Mouse (Mus musculus): ENCODE data around the gene Tmem50a. TPM values are rescaled to one million over a fixed set of nuclear protein-coding genes. Genes with fewer than 3 reads are reported as not detected.

Gene Tmem50a
- polyA plus RNA-seq, 1 experiment from 2014 or later = 114 TPM

- peaks cover 12% of the 10 kb centered on the region for H3K4me1 ChIP-seq (replicated peaks; ENCODE audit: control insufficient read depth, insufficient read depth, low read length)
- H3K9me3 ChIP-seq (ENCODE audit: control insufficient read depth, low read length) = no peaks in the 10 kb centered on the region
- DNase-seq (ENCODE audit: low spot score) (no peak), ATAC-seq (replicated peaks; ENCODE audit: low FRiP score) (no peak)
- no peak overlapping the region for H3K27ac ChIP-seq (ENCODE audit: low read depth, low read length)
- H3K36me3 ChIP-seq (ENCODE audit: control insufficient read depth, insufficient read depth, low read length) = peaks cover 11% of the 10 kb centered on the region
- H3K9ac ChIP-seq (ENCODE audit: low read length) = no peak overlapping the region
- H3K4me3 ChIP-seq (ENCODE audit: low read depth, low read length) = no peak overlapping the region
- WGBS = 71% methylated on average over 5 of the region's 5 CpGs
- H3K27me3 ChIP-seq (ENCODE audit: control insufficient read depth, insufficient read depth, low read length) = no peaks in the 10 kb centered on the region
- no peak overlapping the region for H3K4me2 ChIP-seq (ENCODE audit: low read depth, low read length, severe bottlenecking)
These were observed 13.1 kb upstream of the Tmem50a start for GRCm38 (mm10) chr4:134927815-134928463.

DNA sequence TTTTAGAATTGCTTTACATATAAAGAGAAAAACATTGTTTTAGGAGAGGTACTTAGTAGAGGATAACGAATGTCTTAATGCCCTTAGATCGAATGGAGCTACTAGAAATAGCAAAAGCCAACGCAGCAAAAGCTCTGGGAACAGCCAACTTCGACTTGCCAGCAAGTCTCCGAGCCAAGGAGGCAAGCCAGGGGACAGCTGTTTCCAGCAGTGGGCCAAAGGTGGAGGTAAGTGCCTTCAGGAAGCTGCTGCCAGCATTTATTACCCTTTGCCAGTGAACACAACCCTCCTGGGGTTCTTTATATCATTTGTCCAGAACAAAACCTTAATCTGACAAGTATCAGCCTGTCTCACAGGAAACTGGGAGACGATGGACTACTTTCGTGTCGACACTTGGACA is 10.4 kb upstream of the Tmem50a start:
- H3K9me3 ChIP-seq (ENCODE audit: control insufficient read depth, low read length) = no peaks in the 10 kb centered on the region
- WGBS = 86% methylated on average over 8 of the region's 8 CpGs
- peaks cover 11% of the 10 kb centered on the region for H3K36me3 ChIP-seq (ENCODE audit: control insufficient read depth, insufficient read depth, low read length)
- H3K27me3 ChIP-seq (ENCODE audit: control insufficient read depth, insufficient read depth, low read length) = no peaks in the 10 kb centered on the region
- no peak overlapping the region for H3K27ac ChIP-seq (ENCODE audit: low read depth, low read length)
- DNase-seq (ENCODE audit: low spot score) = no peak
- H3K4me3 ChIP-seq (ENCODE audit: low read depth, low read length) = peak overlapping the region; percentile 20; the same call in 1 of the 2 replicates
- no peak overlapping the region for H3K9ac ChIP-seq (ENCODE audit: low read length)
- peak overlapping the region; percentile 88; the same call in 1 of the 2 replicates for H3K4me2 ChIP-seq (ENCODE audit: low read depth, low read length, severe bottlenecking)
- H3K4me1 ChIP-seq (replicated peaks; ENCODE audit: control insufficient read depth, insufficient read depth, low read length) = peaks cover 9% of the 10 kb centered on the region
- no peak for ATAC-seq (replicated peaks; ENCODE audit: low FRiP score)

DNA sequence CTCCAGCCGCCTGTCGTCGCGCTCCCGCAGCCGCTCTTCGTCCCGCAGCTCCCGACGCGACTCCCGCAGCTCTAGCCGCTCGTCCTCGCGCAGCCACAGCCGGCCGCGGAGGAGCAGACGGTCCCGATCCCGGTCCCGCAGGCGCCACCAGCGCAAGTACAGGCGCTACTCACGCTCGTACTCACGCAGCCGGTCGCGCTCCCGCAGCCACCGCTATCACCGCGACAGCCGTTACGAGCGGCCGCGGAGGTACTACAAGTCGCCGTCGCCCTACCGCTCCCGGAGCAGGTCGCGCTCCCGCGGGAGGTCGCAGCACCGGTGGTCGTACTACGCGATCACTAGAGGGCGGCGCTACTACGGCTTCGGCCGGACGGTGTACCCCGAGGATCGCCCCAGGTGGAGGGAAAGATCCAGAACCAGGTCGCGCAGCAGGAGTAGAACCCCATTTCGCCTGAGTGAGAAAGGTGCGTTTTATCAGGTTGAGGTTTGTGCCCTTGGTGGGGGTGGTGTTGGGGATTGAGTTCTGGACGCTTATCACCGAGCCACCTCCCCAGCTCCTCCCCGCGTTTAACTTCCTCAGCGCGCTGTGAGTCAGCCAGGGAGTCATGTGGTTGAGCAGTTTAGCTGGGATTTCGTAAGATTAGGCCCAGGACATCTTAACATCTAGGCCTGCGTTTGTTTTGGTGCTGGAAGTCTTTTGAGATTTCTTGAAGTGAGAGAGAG is 9.4 kb upstream of the Tmem50a start:
- H3K27me3 ChIP-seq (ENCODE audit: control insufficient read depth, insufficient read depth, low read length) = no peaks in the 10 kb centered on the region
- H3K4me2 ChIP-seq (ENCODE audit: low read depth, low read length, severe bottlenecking) = peak overlapping the region; percentile 88
- H3K4me1 ChIP-seq (replicated peaks; ENCODE audit: control insufficient read depth, insufficient read depth, low read length) = peaks cover 9% of the 10 kb centered on the region
- H3K36me3 ChIP-seq (ENCODE audit: control insufficient read depth, insufficient read depth, low read length) = peaks cover 11% of the 10 kb centered on the region
- peak overlapping the region; percentile 96 for H3K9ac ChIP-seq (ENCODE audit: low read length)
- ATAC-seq (replicated peaks; ENCODE audit: low FRiP score) (peak; percentile 21; the same call in 1 of the 2 replicates), DNase-seq (ENCODE audit: low spot score) (peak; percentile 79)
- H3K4me3 ChIP-seq (ENCODE audit: low read depth, low read length) = peak overlapping the region; percentile 99
- peak overlapping the region; percentile 88 for H3K27ac ChIP-seq (ENCODE audit: low read depth, low read length)
- H3K9me3 ChIP-seq (ENCODE audit: control insufficient read depth, low read length) = no peaks in the 10 kb centered on the region
- under 1% methylated on average over 74 of the region's 75 CpGs for WGBS

DNA sequence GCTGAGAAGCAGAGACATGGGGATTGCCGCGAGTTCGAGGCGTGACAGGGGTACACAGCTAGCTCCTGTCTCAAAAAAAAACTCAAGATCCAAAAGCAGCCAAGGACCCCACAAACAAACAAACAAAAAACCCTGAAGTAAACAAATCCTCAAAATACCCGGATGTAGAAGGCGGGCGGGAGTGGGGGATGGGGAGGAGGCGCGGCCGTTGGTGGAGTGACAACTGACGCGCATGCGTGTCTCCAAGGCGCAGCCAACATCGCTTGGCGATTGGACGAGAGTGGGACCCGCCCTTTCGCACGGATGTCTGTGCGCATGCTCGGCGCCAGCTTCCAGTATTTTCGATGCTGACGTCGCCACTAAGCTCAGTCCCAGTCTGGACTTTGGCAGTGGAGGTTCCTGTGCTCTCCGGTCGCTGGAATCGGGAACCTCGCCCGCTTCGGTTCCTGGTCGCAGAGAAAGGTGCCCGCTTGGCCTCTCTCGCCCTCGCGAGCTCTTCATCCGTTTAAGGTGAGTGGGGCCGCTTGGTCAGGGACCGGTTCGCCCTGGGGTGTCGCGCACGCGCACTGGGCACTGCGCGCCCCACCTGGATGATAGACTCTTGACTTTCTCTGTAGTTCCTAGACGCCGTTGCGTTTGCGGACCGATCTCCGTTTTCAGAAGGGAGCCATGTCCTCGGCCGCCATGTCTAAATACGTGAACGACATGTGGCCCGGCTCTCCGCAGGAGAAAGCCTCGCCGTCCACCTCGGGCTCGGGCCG is 8.6 kb upstream of the Tmem50a start, which contains the start of gene Rsrp1:
Rsrp1 (plus strand) TSS at position 335 of the 761 bp plus-strand sequence.
- Histone ChIP-seq H3K9me3 (ENCODE audit: control insufficient read depth, low read length) (no peaks in the 10 kb centered on the region), H3K4me3 (ENCODE audit: low read depth, low read length) (peak within 1 kb of the TSS; percentile 99), H3K4me1 (replicated peaks; ENCODE audit: control insufficient read depth, insufficient read depth, low read length) (peaks cover 9% of the 10 kb centered on the region), H3K9ac (ENCODE audit: low read length) (peak within 1 kb of the TSS; percentile 96), H3K36me3 (ENCODE audit: control insufficient read depth, insufficient read depth, low read length) (peaks cover 11% of the 10 kb centered on the region), H3K27me3 (ENCODE audit: control insufficient read depth, insufficient read depth, low read length) (no peaks in the 10 kb centered on the region), H3K4me2 (ENCODE audit: low read depth, low read length, severe bottlenecking) (peak within 1 kb of the TSS; percentile 88), H3K27ac (ENCODE audit: low read depth, low read length) (peak within 1 kb of the TSS; percentile 88)
- DNase-seq (ENCODE audit: low spot score) (peak; percentile 99), ATAC-seq (replicated peaks; ENCODE audit: low FRiP score) (peak; percentile 96)
- WGBS = under 1% methylated on average over 64 of the region's 64 CpGs

- under 1% methylated on average over 13 of the region's 13 CpGs for WGBS
- Histone ChIP-seq H3K27ac (ENCODE audit: low read depth, low read length) (peak overlapping the region; percentile 75), H3K9me3 (ENCODE audit: control insufficient read depth, low read length) (no peaks in the 10 kb centered on the region), H3K4me1 (replicated peaks; ENCODE audit: control insufficient read depth, insufficient read depth, low read length) (peaks cover 9% of the 10 kb centered on the region), H3K27me3 (ENCODE audit: control insufficient read depth, insufficient read depth, low read length) (no peaks in the 10 kb centered on the region), H3K9ac (ENCODE audit: low read length) (peak overlapping the region; percentile 73), H3K36me3 (ENCODE audit: control insufficient read depth, insufficient read depth, low read length) (peaks cover 10% of the 10 kb centered on the region), H3K4me3 (ENCODE audit: low read depth, low read length) (peak overlapping the region; percentile 99), H3K4me2 (ENCODE audit: low read depth, low read length, severe bottlenecking) (peak overlapping the region; percentile 84)
- DNase-seq (ENCODE audit: low spot score) = peak; percentile 77
- peak; percentile 65 for ATAC-seq (replicated peaks; ENCODE audit: low FRiP score)
These were observed 8.1 kb upstream of the Tmem50a start for GRCm38 (mm10) chr4:134922925-134923244.

- ATAC-seq (replicated peaks; ENCODE audit: low FRiP score) = 0 out of 2 replicates have a peak, but pooled peaks have one; percentile 13
- H3K4me2 ChIP-seq (ENCODE audit: low read depth, low read length, severe bottlenecking) = peak overlapping the region; percentile 84
- no peaks in the 10 kb centered on the region for H3K27me3 ChIP-seq (ENCODE audit: control insufficient read depth, insufficient read depth, low read length)
- peak overlapping the region; percentile 75; the same call in 1 of the 2 replicates for H3K27ac ChIP-seq (ENCODE audit: low read depth, low read length)
- H3K9ac ChIP-seq (ENCODE audit: low read length) = peak overlapping the region; percentile 73
- no peaks in the 10 kb centered on the region for H3K9me3 ChIP-seq (ENCODE audit: control insufficient read depth, low read length)
- WGBS = 60% methylated on average over 10 of the region's 10 CpGs
- peak overlapping the region; percentile 99 for H3K4me3 ChIP-seq (ENCODE audit: low read depth, low read length)
- DNase-seq (ENCODE audit: low spot score) = no peak
- peaks cover 9% of the 10 kb centered on the region for H3K36me3 ChIP-seq (ENCODE audit: control insufficient read depth, insufficient read depth, low read length)
- H3K4me1 ChIP-seq (replicated peaks; ENCODE audit: control insufficient read depth, insufficient read depth, low read length) = peaks cover 9% of the 10 kb centered on the region
These were observed 7.5 kb upstream of the Tmem50a start for GRCm38 (mm10) chr4:134922111-134922924.

DNA sequence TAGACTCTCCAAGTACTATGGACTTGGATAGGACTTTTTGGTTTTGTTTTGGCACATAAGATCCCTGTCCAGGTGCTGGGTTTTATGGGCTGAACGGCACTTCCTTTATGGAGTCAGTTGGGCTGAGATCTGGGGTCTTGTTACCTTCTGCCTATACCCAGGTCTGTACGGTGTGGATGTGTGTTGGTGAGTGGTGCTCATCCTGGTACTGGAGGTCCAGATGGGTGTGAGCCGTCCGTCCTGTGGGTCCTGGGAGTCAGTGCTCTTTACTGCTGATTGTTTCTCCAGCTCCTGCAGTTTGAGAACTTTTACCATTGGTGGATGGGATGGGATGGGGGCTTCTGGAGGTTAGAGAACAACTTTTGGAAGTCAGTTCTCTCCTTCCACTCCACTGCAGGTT is 6.9 kb upstream of the Tmem50a start:
- no peaks in the 10 kb centered on the region for H3K9me3 ChIP-seq (ENCODE audit: control insufficient read depth, low read length)
- H3K36me3 ChIP-seq (ENCODE audit: control insufficient read depth, insufficient read depth, low read length) = peaks cover 5% of the 10 kb centered on the region
- no peaks in the 10 kb centered on the region for H3K27me3 ChIP-seq (ENCODE audit: control insufficient read depth, insufficient read depth, low read length)
- WGBS = 91% methylated on average over 4 of the region's 4 CpGs
- H3K4me3 ChIP-seq (ENCODE audit: low read depth, low read length) = no peak overlapping the region
- no peak overlapping the region for H3K9ac ChIP-seq (ENCODE audit: low read length)
- no peak overlapping the region for H3K27ac ChIP-seq (ENCODE audit: low read depth, low read length)
- ATAC-seq (replicated peaks; ENCODE audit: low FRiP score) (no peak), DNase-seq (ENCODE audit: low spot score) (no peak)
- peaks cover 9% of the 10 kb centered on the region for H3K4me1 ChIP-seq (replicated peaks; ENCODE audit: control insufficient read depth, insufficient read depth, low read length)
- no peak overlapping the region for H3K4me2 ChIP-seq (ENCODE audit: low read depth, low read length, severe bottlenecking)

DNA sequence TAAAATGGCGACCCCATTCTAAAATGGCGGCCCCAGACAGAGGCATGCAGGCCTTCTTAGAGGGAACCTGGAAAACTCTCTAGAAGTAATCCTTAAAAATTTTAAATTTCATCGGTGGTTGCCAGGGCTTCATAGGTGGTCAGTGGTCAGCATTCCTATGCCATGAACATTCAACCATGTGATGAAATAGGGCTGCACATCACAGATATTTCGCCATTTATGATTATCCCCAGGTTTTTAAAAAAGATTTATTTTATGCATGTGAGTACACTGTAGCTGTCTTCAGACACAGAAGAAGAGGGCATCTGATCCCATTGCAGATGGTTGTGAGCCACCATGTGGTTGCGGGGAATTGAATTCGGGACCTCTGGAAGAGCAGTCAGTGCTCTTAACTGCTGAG is 5.8 kb upstream of the Tmem50a start:
- Histone ChIP-seq H3K4me3 (ENCODE audit: low read depth, low read length) (no peak overlapping the region), H3K36me3 (ENCODE audit: control insufficient read depth, insufficient read depth, low read length) (no peaks in the 10 kb centered on the region; the same call in 1 of the 2 replicates), H3K9ac (ENCODE audit: low read length) (no peak overlapping the region), H3K9me3 (ENCODE audit: control insufficient read depth, low read length) (no peaks in the 10 kb centered on the region), H3K27me3 (ENCODE audit: control insufficient read depth, insufficient read depth, low read length) (no peaks in the 10 kb centered on the region), H3K27ac (ENCODE audit: low read depth, low read length) (no peak overlapping the region), H3K4me1 (replicated peaks; ENCODE audit: control insufficient read depth, insufficient read depth, low read length) (peaks cover 4% of the 10 kb centered on the region), H3K4me2 (ENCODE audit: low read depth, low read length, severe bottlenecking) (no peak overlapping the region)
- WGBS = 94% methylated on average over 6 of the region's 6 CpGs
- no peak for ATAC-seq (replicated peaks; ENCODE audit: low FRiP score)
- DNase-seq (ENCODE audit: low spot score) = no peak

Measured in forebrain, embryonic 11.5 days (tissue).